Mouse (Mus musculus) megakaryocyte-erythroid progenitor cell, adult 5-6 weeks (primary cell): ENCODE measurements at regions not wholly inside any gene's neighbourhood (a gene's known extent, or its start where the extent isn't known, plus 50 kb on each side); places are given as distances from the start of the nearest gene placed in this dataset.

Source experiments
- ATAC-seq: replicated peaks from 2 replicates; pipeline ENCODE4 v1.8.0; 2016; ENCODE audit warnings: mild to moderate bottlenecking, inconsistent platforms; ENCODE audit not compliant: severe bottlenecking, poor library complexity, low FRiP score, low TSS enrichment

GRCm38 (mm10) chr7:137860520-137860919 is 423.1 kb downstream of the Glrx3 start:
- no peak for ATAC-seq

- ATAC-seq: no peak
These were observed 427.5 kb downstream of the Glrx3 start for GRCm38 (mm10) chr7:137864912-137865311.

GRCm38 (mm10) chr7:137865457-137865856 is 428.0 kb downstream of the Glrx3 start:
- no peak for ATAC-seq

- no peak for ATAC-seq
These were observed 429.5 kb downstream of the Glrx3 start for GRCm38 (mm10) chr7:137866880-137867279.

GRCm38 (mm10) chr7:137868501-137868900 is 431.1 kb downstream of the Glrx3 start:
- no peak for ATAC-seq

- no peak for ATAC-seq
These were observed 437.9 kb downstream of the Glrx3 start for GRCm38 (mm10) chr7:137875306-137875705.

- ATAC-seq: no peak
These were observed 441.9 kb downstream of the Glrx3 start for GRCm38 (mm10) chr7:137879296-137879695.

GRCm38 (mm10) chr7:137882876-137883275 is 445.5 kb downstream of the Glrx3 start:
- no peak for ATAC-seq

GRCm38 (mm10) chr7:137883701-137884100 is 446.3 kb downstream of the Glrx3 start:
- no peak for ATAC-seq

GRCm38 (mm10) chr7:137885146-137885545 is 447.7 kb downstream of the Glrx3 start:
- ATAC-seq: no peak

- no peak for ATAC-seq
These were observed 451.3 kb downstream of the Glrx3 start for GRCm38 (mm10) chr7:137888731-137889130.

- ATAC-seq: no peak
These were observed 469.1 kb downstream of the Glrx3 start for GRCm38 (mm10) chr7:137906424-137907060.

GRCm38 (mm10) chr7:137909456-137909855 is 472.0 kb downstream of the Glrx3 start:
- ATAC-seq: no peak

GRCm38 (mm10) chr7:137913551-137914105 is 476.2 kb downstream of the Glrx3 start:
- ATAC-seq: no peak

- no peak for ATAC-seq
These were observed 477.1 kb downstream of the Glrx3 start for GRCm38 (mm10) chr7:137914506-137914905.

GRCm38 (mm10) chr7:137916351-137916750 is 478.9 kb downstream of the Glrx3 start:
- ATAC-seq: no peak

GRCm38 (mm10) chr7:137924464-137925167 is 472.9 kb downstream of the Tcerg1l start:
- ATAC-seq: no peak

GRCm38 (mm10) chr7:137925656-137926055 is 471.9 kb downstream of the Tcerg1l start:
- ATAC-seq: no peak

GRCm38 (mm10) chr7:137927371-137927770 is 470.2 kb downstream of the Tcerg1l start:
- no peak for ATAC-seq

- no peak for ATAC-seq
These were observed 467.3 kb downstream of the Tcerg1l start for GRCm38 (mm10) chr7:137930200-137930599.

GRCm38 (mm10) chr7:137935896-137936295 is 461.6 kb downstream of the Tcerg1l start:
- no peak for ATAC-seq
